Mouse (Mus musculus) stomach, postnatal 0 days (tissue): ENCODE data around the gene Nhp2. TPM values are rescaled to one million over a fixed set of nuclear protein-coding genes. Genes with fewer than 3 reads are reported as not detected.
A peak's percentile ranks its signal among the peaks of the same experiment; 100 is the strongest.

Experiments
- ATAC-seq: fragments of 200-750 bp; cut with Nextera tagmentation; 2 replicates; pipeline ENCODE4 v1.8.0; 2017; ENCODE audit not compliant: low FRiP score, low TSS enrichment
- DNase-seq: peaks from one replicate; pipeline ENCODE4 v3.0.0-alpha.2; 2016; ENCODE audit warnings: low spot score
- H3K27ac ChIP-seq: fragments of 300-500 bp; sonication (generic); replicated peaks from 2 replicates; pipeline ENCODE4 v1.5.1; 2014; ENCODE audit warnings: mild to moderate bottlenecking, control low read depth
- H3K27me3 ChIP-seq: fragments of 300-500 bp; sonication (generic); 2 replicates; pipeline ENCODE4 v1.6.1; 2014; ENCODE audit warnings: low read length; ENCODE audit not compliant: control insufficient read depth, insufficient read depth
- H3K36me3 ChIP-seq: fragments of 300-500 bp; sonication (generic); 2 replicates; pipeline ENCODE4 v1.6.1; 2014; ENCODE audit warnings: low read length, mixed read lengths; ENCODE audit not compliant: control insufficient read depth, insufficient read depth
- H3K4me1 ChIP-seq: fragments of 300-500 bp; sonication (generic); replicated peaks from 2 replicates; pipeline ENCODE4 v1.6.1; 2014; ENCODE audit warnings: antibody characterized with exemption; ENCODE audit not compliant: control insufficient read depth, insufficient read depth
- H3K4me2 ChIP-seq: fragments of 300-500 bp; sonication (generic); replicated peaks from 2 replicates; pipeline ENCODE4 v1.6.1; 2014; ENCODE audit warnings: low read depth, mild to moderate bottlenecking, control low read depth, moderate library complexity
- H3K4me3 ChIP-seq: fragments of 300-500 bp; sonication (generic); 2 replicates; pipeline ENCODE4 v1.5.1; 2014; ENCODE audit warnings: low read depth, low read length, control low read depth
- H3K9ac ChIP-seq: fragments of 300-500 bp; sonication (generic); 2 replicates; pipeline ENCODE4 v1.6.1; 2014; ENCODE audit warnings: mild to moderate bottlenecking, low read length, control low read depth, mixed read lengths
- H3K9me3 ChIP-seq: fragments of 300-500 bp; sonication (generic); 2 replicates; pipeline ENCODE4 v1.6.1; 2016; ENCODE audit warnings: low read length; ENCODE audit not compliant: control insufficient read depth
- CTCF ChIP-seq: IDR thresholded peaks from 2 replicates; pipeline ENCODE4 v1.5.1; 2016; ENCODE audit warnings: antibody characterized with exemption, low read depth, mild to moderate bottlenecking, moderate library complexity
- EP300 ChIP-seq: optimal IDR thresholded peaks from 2 replicates; pipeline ENCODE3; 2016; ENCODE audit warnings: antibody characterized with exemption
- WGBS: fragments of 180-500 bp; shearing (Covaris S2); extraction: QIAGEN DNeasy Blood & Tissue Kit; methylation state at CpG from one replicate; pipeline ENCODE4 v1.1.7; 2014; 5-methylcytosine and 5-hydroxymethylcytosine counted together
- polyA plus RNA-seq: library from polyadenylated mRNA; unstranded; fragments of >200 nt; fragmentation: Nextera tagmentation; extraction: Ambion mirVana; gene quantifications from 2 replicates; pipeline ENCODE4 v1.2.1, GENCODE M21; 2015

The Nhp2 gene
- polyA plus RNA-seq, 1 experiment from 2014 or later: 144 TPM

DNA sequence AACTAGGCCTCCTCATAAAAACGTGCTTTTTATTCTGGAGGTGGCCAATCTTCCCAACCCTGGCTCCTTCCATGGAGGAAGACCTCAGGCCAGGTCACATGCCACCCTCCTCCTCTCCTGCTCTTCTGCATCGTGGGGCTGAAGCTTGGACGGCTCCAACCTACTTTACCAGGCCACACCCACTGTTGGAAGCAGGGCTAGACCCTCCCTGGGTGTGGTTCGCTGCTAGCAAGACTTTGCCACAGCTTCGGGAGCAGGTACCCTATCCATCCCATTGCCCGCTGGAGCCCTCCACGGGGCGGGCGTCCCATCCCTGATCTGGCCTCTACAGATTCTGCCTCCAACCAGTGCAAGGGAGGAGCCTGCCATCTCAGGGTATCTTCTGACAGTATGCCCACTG lies 23.7 kb downstream of the Nhp2 start:
- TF ChIP-seq CTCF (no peak), EP300 (no peak)
- no peaks in the 10 kb centered on the region for H3K4me1 ChIP-seq
- WGBS: 54% methylated on average over 9 of the region's 9 CpGs
- no peak overlapping the region for H3K9ac ChIP-seq
- H3K4me2 ChIP-seq: no peak overlapping the region
- H3K36me3 ChIP-seq: no peaks in the 10 kb centered on the region; the same call in 1 of the 2 replicates
- DNase-seq (no peak), ATAC-seq (no peak)
- H3K27ac ChIP-seq: no peak overlapping the region
- no peaks in the 10 kb centered on the region for H3K27me3 ChIP-seq
- no peak overlapping the region for H3K4me3 ChIP-seq
- H3K9me3 ChIP-seq: no peaks in the 10 kb centered on the region

DNA sequence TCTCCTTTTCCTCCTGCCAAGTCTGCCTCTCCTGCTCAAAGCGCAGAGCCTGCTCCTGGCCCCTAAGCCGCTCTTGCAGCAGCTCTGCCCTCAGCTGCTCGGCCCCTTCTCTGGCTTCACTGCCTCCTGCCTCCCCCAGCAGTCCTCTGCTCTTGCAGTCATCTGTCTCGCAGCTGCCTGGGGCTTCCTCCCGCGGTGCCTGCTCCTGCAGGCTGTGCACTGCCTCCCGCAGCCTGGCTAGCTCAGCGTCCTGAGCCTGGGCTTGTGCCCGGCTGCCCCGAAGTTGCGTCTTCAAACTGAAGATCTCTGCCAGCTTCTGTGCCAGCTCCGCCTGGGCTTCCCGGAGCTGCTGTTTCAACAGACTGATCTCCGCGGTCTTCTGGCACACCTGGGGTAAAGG lies 24.2 kb downstream of the Nhp2 start:
- H3K9ac ChIP-seq: no peak overlapping the region
- ATAC-seq: no peak
- WGBS: 63% methylated on average over 15 of the region's 15 CpGs
- H3K4me2 ChIP-seq: no peak overlapping the region
- no peaks in the 10 kb centered on the region for H3K4me1 ChIP-seq
- no peaks in the 10 kb centered on the region; the same call in 1 of the 2 replicates for H3K36me3 ChIP-seq
- no peaks in the 10 kb centered on the region for H3K27me3 ChIP-seq
- TF ChIP-seq EP300 (no peak), CTCF (no peak)
- no peaks in the 10 kb centered on the region for H3K9me3 ChIP-seq
- no peak overlapping the region for H3K27ac ChIP-seq
- DNase-seq: no peak
- no peak overlapping the region for H3K4me3 ChIP-seq

DNA sequence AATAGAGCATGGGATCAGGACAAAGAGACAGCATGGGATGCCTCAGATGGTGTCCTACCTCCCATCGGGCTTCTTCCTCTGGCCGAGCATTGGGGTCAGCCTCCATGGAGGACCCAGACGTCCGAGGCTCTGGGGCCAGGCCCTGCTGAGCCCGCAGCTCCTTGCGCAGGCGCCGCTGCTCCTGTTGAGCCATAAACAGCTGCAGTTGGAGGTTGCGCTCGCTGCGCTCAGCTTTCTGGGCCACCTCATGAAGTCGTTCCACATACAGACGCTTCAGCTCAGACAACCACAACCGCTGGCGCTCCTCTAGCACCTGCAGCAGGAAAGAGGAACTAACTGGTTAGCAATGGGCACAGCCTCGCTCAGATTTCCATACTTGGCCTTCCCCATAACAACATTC lies 24.7 kb downstream of the Nhp2 start:
- H3K9ac ChIP-seq: no peak overlapping the region
- H3K27me3 ChIP-seq: no peaks in the 10 kb centered on the region
- DNase-seq: no peak
- H3K27ac ChIP-seq: no peak overlapping the region
- 88% methylated on average over 16 of the region's 16 CpGs for WGBS
- H3K36me3 ChIP-seq: no peaks in the 10 kb centered on the region; the same call in 1 of the 2 replicates
- no peaks in the 10 kb centered on the region for H3K9me3 ChIP-seq
- H3K4me1 ChIP-seq: no peaks in the 10 kb centered on the region
- TF ChIP-seq CTCF: no peak
- no peak for TF ChIP-seq EP300
- H3K4me2 ChIP-seq: no peak overlapping the region
- H3K4me3 ChIP-seq: no peak overlapping the region
- no peak for ATAC-seq

DNA sequence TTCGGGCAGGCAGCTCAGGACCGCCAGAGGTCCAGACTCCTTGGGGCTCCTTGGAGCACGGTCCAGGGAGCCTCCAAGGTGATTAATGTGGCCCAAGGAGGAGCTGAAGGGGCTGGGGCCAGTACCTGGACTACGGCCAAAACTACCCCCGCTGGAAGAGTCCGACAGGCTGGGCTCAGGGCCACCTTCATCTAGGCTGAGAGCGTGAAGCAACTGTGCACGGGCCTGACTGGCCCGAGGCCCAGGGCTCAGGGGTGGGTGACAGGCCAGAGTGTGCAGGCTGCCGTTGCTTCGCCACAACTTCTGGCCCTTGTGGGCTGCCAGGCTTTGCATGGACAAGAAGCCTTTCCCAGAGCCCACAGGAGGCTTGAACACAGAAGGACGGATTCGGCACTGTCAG lies 25.8 kb downstream of the Nhp2 start:
- DNase-seq (no peak), ATAC-seq (no peak)
- WGBS: 68% methylated on average over 13 of the region's 13 CpGs
- H3K27me3 ChIP-seq: no peaks in the 10 kb centered on the region
- TF ChIP-seq EP300: no peak
- no peak overlapping the region for H3K4me3 ChIP-seq
- no peaks in the 10 kb centered on the region for H3K9me3 ChIP-seq
- H3K27ac ChIP-seq: no peak overlapping the region
- peaks cover 3% of the 10 kb centered on the region; the same call in 1 of the 2 replicates for H3K4me1 ChIP-seq
- H3K9ac ChIP-seq: no peak overlapping the region
- no peaks in the 10 kb centered on the region; the same call in 1 of the 2 replicates for H3K36me3 ChIP-seq
- no peak overlapping the region for H3K4me2 ChIP-seq

DNA sequence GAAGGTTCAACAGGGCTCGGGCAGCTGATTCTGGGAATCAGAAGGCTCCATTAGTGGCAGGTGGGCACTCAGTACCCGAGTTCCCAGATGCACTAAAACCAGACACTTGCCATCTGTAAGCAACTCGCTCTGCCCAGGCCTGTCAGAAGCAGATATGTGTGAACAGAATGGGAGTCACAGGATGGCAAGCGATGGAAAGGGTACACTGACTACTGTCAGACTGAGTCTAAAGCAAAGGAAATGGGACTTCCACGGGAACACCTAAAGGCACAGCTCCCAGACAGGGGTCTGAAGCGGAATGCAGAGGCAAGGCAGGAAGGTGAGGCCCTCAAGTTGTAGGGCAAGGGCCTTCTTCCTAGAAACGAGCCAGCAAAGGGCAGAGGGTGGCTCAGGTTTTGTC lies 26.7 kb downstream of the Nhp2 start:
- Histone ChIP-seq H3K4me2 (no peak overlapping the region), H3K9ac (no peak overlapping the region), H3K27ac (no peak overlapping the region), H3K27me3 (no peaks in the 10 kb centered on the region), H3K4me3 (no peak overlapping the region), H3K9me3 (no peaks in the 10 kb centered on the region), H3K4me1 (peaks cover 3% of the 10 kb centered on the region; the same call in 1 of the 2 replicates), H3K36me3 (no peaks in the 10 kb centered on the region; the same call in 1 of the 2 replicates)
- DNase-seq (no peak), ATAC-seq (no peak)
- TF ChIP-seq EP300: no peak
- TF ChIP-seq CTCF: no peak
- 76% methylated on average over 7 of the region's 7 CpGs for WGBS

DNA sequence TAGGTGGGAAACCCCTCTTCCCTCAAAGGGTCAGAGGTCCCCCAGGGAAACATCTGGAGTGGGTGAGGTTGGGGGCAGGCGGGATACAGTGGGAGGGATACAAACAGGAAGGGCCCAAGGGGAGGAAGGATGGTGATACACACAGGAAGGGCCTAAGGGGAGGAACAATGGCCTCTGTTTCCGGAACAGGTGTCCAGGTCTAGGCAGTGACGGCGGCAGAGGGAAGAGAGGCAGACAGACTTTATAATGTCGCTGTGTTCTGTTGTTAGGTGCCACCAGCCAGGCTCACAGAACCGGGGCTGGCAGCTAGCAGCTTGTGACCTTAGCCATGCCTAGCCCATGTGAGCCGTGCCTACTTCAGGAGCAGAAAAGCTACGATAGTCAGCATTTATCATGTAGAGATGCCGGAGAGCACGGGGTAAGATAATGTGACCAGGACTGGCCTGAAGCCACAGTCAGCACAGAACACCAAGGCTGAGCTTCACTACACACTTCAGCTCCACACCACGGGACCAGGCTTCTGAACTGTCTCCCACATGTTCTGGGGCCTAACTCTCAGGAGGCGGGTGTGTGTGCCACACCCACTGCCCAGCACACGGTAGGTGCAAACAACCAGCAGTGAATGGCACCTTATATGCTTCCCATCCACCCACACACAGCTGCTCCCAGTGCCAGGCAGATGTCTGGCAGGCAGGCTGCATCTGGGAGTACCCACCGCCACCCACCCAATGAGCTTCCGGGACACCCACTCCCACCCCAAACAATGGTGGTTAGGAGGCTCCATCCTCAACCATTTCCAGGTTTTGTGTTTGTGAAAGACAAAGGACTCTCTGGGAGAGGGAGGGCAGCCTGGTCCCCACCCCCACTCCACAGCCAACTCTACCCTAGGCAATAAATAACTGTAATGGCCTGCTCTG lies 27.5 kb downstream of the Nhp2 start:
- Histone ChIP-seq H3K9me3 (no peaks in the 10 kb centered on the region), H3K4me3 (no peak overlapping the region), H3K27ac (peak overlapping the region; percentile 63), H3K4me2 (peak overlapping the region; percentile 11; the same call in 1 of the 2 replicates), H3K27me3 (no peaks in the 10 kb centered on the region), H3K9ac (no peak overlapping the region), H3K36me3 (no peaks in the 10 kb centered on the region; the same call in 1 of the 2 replicates), H3K4me1 (peaks cover 3% of the 10 kb centered on the region; the same call in 1 of the 2 replicates)
- 65% methylated on average over 15 of the region's 15 CpGs for WGBS
- 0 out of 2 replicates have a peak, but pooled peaks have one; percentile 18 for ATAC-seq
- TF ChIP-seq EP300 (no peak), CTCF (no peak)
- peak; percentile 49 for DNase-seq
